Mouse (Mus musculus): ENCODE measurements around the gene Tex2. TPM values are rescaled to one million over a fixed set of nuclear protein-coding genes. Genes with fewer than 3 reads are reported as not detected.

Gene Tex2
- polyA plus RNA-seq, 1 experiment from 2014 or later, result 8.3 TPM

DNA sequence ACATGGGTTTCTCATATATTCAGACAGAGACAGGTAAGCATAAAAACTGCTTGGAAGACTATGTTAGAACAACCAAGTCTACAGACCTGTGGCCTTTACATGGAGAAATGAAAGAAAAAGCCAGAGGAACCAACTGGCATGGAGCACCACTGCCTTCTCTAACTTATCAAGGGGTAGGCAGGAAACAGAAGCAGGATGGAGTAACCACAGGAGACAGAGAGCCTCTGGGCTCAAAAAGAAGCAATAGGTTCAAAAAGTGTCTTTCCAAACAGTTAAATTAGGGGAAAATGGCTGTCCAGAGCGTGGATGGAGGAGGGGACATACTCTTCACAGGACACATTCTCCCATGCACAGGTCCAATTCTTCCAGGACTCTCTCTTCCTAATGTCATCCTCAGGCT lies 141.6 kb downstream of the Tex2 start:
- no peaks in the 10 kb centered on the region for H3K9me3 ChIP-seq
- H3K27me3 ChIP-seq, result no peaks in the 10 kb centered on the region
- no peak overlapping the region for H3K9ac ChIP-seq
- H3K4me2 ChIP-seq (replicated peaks), result no peak overlapping the region
- WGBS, result 92% methylated on average over 1 of the region's 1 CpGs
- no peak for ATAC-seq (ENCODE audit: insufficient number of reproducible peaks, insufficient read depth, low FRiP score, low TSS enrichment)
- H3K27ac ChIP-seq, result no peak overlapping the region
- peaks cover 8% of the 10 kb centered on the region; the same call in 1 of the 2 replicates for H3K4me1 ChIP-seq
- no peaks in the 10 kb centered on the region for H3K36me3 ChIP-seq
- no peak overlapping the region for H3K4me3 ChIP-seq

GRCm38 (mm10) chr11:106468509-106468908 lies 144.7 kb downstream of the Tex2 start:
- WGBS, result 100% methylated on average over 1 of the region's 1 CpGs
- Histone ChIP-seq H3K27ac (no peak overlapping the region), H3K36me3 (no peaks in the 10 kb centered on the region), H3K27me3 (no peaks in the 10 kb centered on the region), H3K9me3 (no peaks in the 10 kb centered on the region), H3K9ac (no peak overlapping the region), H3K4me2 (replicated peaks) (no peak overlapping the region), H3K4me1 (peaks cover 8% of the 10 kb centered on the region; the same call in 1 of the 2 replicates), H3K4me3 (no peak overlapping the region)
- no peak for ATAC-seq (ENCODE audit: insufficient number of reproducible peaks, insufficient read depth, low FRiP score, low TSS enrichment)

DNA sequence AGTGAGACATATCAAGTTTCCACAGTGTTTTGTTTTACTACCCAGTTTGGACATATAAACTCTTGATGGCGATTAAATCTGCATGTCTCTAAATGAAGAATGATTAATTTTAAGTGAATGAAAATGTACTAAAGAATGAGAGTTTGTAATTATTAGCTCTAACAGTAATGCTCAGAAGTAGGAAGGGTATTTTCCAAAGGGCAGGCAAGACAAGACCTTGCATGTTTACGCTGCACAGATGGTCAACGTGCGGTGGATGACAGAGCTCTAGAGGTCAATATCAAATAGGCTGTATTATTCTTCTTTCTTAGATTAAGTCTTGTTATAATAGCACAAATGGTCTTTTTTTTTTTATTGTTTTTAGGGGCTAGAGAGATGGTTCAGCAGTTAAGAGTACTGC lies 147.3 kb downstream of the Tex2 start:
- 83% methylated on average over 4 of the region's 4 CpGs for WGBS
- H3K27ac ChIP-seq, result no peak overlapping the region
- no peak for ATAC-seq (ENCODE audit: insufficient number of reproducible peaks, insufficient read depth, low FRiP score, low TSS enrichment)

GRCm38 (mm10) chr11:106465545-106465903 lies 147.7 kb downstream of the Tex2 start:
- no peak overlapping the region for H3K9ac ChIP-seq
- H3K4me2 ChIP-seq (replicated peaks), result no peak overlapping the region
- H3K27ac ChIP-seq, result no peak overlapping the region
- no peaks in the 10 kb centered on the region for H3K36me3 ChIP-seq
- no peaks in the 10 kb centered on the region for H3K9me3 ChIP-seq
- no peak overlapping the region for H3K4me3 ChIP-seq
- H3K4me1 ChIP-seq, result no peaks in the 10 kb centered on the region
- ATAC-seq (ENCODE audit: insufficient number of reproducible peaks, insufficient read depth, low FRiP score, low TSS enrichment), result no peak
- 91% methylated on average over 1 of the region's 1 CpGs for WGBS
- no peaks in the 10 kb centered on the region for H3K27me3 ChIP-seq

More for the DNA sequence above, 147.3 kb downstream of the Tex2 start:
- H3K9ac ChIP-seq, result no peak overlapping the region
- no peaks in the 10 kb centered on the region for H3K27me3 ChIP-seq
- no peak overlapping the region for H3K4me2 ChIP-seq (replicated peaks)
- peaks cover under 1% of the 10 kb centered on the region; the same call in 1 of the 2 replicates for H3K4me1 ChIP-seq
- H3K4me3 ChIP-seq, result no peak overlapping the region
- no peaks in the 10 kb centered on the region for H3K36me3 ChIP-seq
- no peaks in the 10 kb centered on the region for H3K9me3 ChIP-seq

DNA sequence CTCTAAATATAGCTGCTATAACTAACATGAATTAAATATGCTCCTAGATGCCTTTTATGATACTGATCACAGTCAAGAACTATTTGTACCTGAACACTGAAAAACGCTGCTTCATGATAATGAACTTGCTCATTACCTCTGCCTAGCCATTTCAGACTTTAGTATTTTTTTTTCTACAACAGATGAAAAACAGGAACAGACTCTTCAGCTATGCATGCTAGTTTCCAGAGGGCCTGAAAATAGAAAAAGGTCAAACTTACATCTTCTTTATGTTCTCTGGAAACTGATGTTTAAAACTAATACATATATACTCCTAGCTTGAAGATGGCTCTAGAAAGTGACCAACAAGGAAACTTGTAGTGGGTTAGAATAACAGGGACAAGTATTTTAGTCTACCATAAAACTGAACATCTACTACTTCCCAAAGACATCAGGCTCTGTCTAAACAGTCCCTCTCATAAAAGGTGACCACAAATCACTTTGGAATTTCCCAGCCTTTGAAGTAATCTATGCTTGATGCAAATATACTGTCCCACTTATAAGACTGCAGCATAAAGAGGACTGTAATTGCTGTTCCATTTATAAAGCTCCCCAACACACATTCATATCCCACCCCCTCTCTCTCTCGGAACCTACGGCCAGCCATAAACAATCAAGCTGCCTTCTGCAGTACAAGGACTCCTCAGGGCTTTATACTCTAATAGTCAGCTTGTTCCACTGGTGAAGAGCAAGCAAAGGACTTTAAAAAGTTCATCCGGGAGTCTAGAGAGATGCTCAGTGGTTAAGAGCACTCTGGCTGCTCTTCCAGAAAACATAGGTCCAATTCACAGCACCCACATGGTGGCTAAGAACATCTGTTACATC lies 148.3 kb downstream of the Tex2 start:
- 72% methylated on average over 4 of the region's 4 CpGs for WGBS
- no peak for ATAC-seq (ENCODE audit: insufficient number of reproducible peaks, insufficient read depth, low FRiP score, low TSS enrichment)
- H3K27me3 ChIP-seq, result no peaks in the 10 kb centered on the region
- no peak overlapping the region for H3K27ac ChIP-seq
- H3K36me3 ChIP-seq, result no peaks in the 10 kb centered on the region
- no peaks in the 10 kb centered on the region for H3K4me1 ChIP-seq
- H3K9ac ChIP-seq, result no peak overlapping the region
- H3K9me3 ChIP-seq, result no peaks in the 10 kb centered on the region
- no peak overlapping the region for H3K4me3 ChIP-seq
- H3K4me2 ChIP-seq (replicated peaks), result no peak overlapping the region

GRCm38 (mm10) chr11:106463845-106464244 lies 149.4 kb downstream of the Tex2 start:
- no peak overlapping the region for H3K27ac ChIP-seq
- H3K4me2 ChIP-seq (replicated peaks), result no peak overlapping the region
- ATAC-seq (ENCODE audit: insufficient number of reproducible peaks, insufficient read depth, low FRiP score, low TSS enrichment), result no peak
- H3K9ac ChIP-seq, result no peak overlapping the region
- no peaks in the 10 kb centered on the region for H3K27me3 ChIP-seq
- no peaks in the 10 kb centered on the region for H3K4me1 ChIP-seq
- no peak overlapping the region for H3K4me3 ChIP-seq
- no peaks in the 10 kb centered on the region for H3K36me3 ChIP-seq
- no peaks in the 10 kb centered on the region for H3K9me3 ChIP-seq
- WGBS, result 73% methylated on average over 5 of the region's 5 CpGs

DNA sequence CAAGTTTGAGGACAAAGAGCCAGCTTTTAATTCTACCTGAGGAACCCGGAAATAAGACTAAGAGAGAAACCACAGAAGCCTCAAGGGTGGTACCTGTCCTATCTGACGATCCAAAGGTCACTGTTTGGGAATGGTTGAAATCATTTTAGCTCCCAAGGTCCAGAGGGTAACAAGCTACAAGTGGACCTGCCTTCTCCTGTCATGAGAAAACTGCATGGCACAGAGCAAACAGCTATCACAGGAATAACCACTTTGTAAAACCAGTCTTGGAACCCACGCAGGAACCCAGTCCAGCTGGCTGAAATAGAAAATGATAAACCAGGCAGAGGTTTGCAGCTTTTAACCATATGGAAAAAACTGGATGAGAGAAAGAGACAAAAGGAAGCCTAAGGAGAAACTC lies 150.9 kb downstream of the Tex2 start:
- Histone ChIP-seq H3K4me2 (replicated peaks) (no peak overlapping the region), H3K27ac (no peak overlapping the region), H3K9ac (no peak overlapping the region), H3K36me3 (no peaks in the 10 kb centered on the region), H3K27me3 (no peaks in the 10 kb centered on the region), H3K4me3 (no peak overlapping the region), H3K9me3 (no peaks in the 10 kb centered on the region), H3K4me1 (no peaks in the 10 kb centered on the region)
- WGBS, result 71% methylated on average over 3 of the region's 3 CpGs
- no peak for ATAC-seq (ENCODE audit: insufficient number of reproducible peaks, insufficient read depth, low FRiP score, low TSS enrichment)

- H3K27ac ChIP-seq, result no peak overlapping the region
- no peaks in the 10 kb centered on the region for H3K9me3 ChIP-seq
- H3K4me2 ChIP-seq (replicated peaks), result no peak overlapping the region
- no peak overlapping the region for H3K4me3 ChIP-seq
- H3K4me1 ChIP-seq, result no peaks in the 10 kb centered on the region
- 72% methylated on average over 5 of the region's 5 CpGs for WGBS
- H3K27me3 ChIP-seq, result no peaks in the 10 kb centered on the region
- no peak for ATAC-seq (ENCODE audit: insufficient number of reproducible peaks, insufficient read depth, low FRiP score, low TSS enrichment)
- H3K36me3 ChIP-seq, result no peaks in the 10 kb centered on the region
- no peak overlapping the region for H3K9ac ChIP-seq
These were observed 151.9 kb downstream of the Tex2 start for GRCm38 (mm10) chr11:106461145-106461932.

GRCm38 (mm10) chr11:106460671-106461070 lies 152.6 kb downstream of the Tex2 start:
- no peaks in the 10 kb centered on the region for H3K4me1 ChIP-seq
- no peaks in the 10 kb centered on the region for H3K9me3 ChIP-seq
- no peaks in the 10 kb centered on the region for H3K36me3 ChIP-seq
- H3K9ac ChIP-seq, result no peak overlapping the region
- H3K27ac ChIP-seq, result no peak overlapping the region
- WGBS, result 96% methylated on average over 1 of the region's 1 CpGs
- no peak for ATAC-seq (ENCODE audit: insufficient number of reproducible peaks, insufficient read depth, low FRiP score, low TSS enrichment)
- no peak overlapping the region for H3K4me3 ChIP-seq
- no peaks in the 10 kb centered on the region for H3K27me3 ChIP-seq
- no peak overlapping the region for H3K4me2 ChIP-seq (replicated peaks)

DNA sequence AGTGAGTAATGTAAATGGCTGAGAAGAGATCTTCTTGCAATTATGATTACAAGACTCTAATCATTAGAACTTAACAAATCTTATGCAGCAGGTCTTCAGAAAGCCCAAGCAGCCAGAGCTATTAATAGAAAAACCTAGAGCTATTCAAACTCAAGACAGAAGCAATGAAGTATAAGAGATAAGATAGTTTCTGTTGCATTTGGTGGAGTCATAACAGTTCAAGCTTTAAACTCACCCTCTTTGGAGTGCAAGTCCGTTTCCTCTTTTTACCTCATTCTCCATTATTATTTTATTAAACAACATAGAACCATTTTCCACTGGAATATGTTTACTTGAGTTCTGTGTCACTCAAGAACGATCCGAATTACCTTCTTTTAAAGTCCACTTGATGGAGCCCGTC lies 154.7 kb downstream of the Tex2 start:
- no peak overlapping the region for H3K27ac ChIP-seq
- no peaks in the 10 kb centered on the region for H3K36me3 ChIP-seq
- no peak for ATAC-seq (ENCODE audit: insufficient number of reproducible peaks, insufficient read depth, low FRiP score, low TSS enrichment)
- no peaks in the 10 kb centered on the region for H3K27me3 ChIP-seq
- 93% methylated on average over 4 of the region's 4 CpGs for WGBS
- H3K4me1 ChIP-seq, result no peaks in the 10 kb centered on the region
- H3K9me3 ChIP-seq, result no peaks in the 10 kb centered on the region
- no peak overlapping the region for H3K9ac ChIP-seq
- H3K4me3 ChIP-seq, result no peak overlapping the region
- H3K4me2 ChIP-seq (replicated peaks), result no peak overlapping the region

Measured in embryonic facial prominence, embryonic 12.5 days (tissue).